Mouse (Mus musculus) subcutaneous adipose tissue, adult 2 months (tissue): Measurements from ENCODE around the gene Mid2. TPM values are rescaled to one million over a fixed set of nuclear protein-coding genes. Genes with fewer than 3 reads are reported as not detected.

Experiments used
- polyA plus RNA-seq: library from polyadenylated mRNA; depleted of rRNA; stranded (reverse); fragments of >200 nt; gene quantifications from 2 replicates; pipeline ENCODE4 v1.2.3, GENCODE M21; 2012; ENCODE audit warnings: low replicate concordance; rRNA removed

The Mid2 gene
- 12.5 and 14.9 TPM in 2 replicates for polyA plus RNA-seq

GRCm38 (mm10) chrX:140664479-140665241, at the start of gene Mid2:
Gene Mid2, plus strand, starts transcription at chrX:140664599.

GRCm38 (mm10) chrX:140813312-140814006, 149.1 kb downstream of the Mid2 start, which contains the start of gene Tex13b:
Gene Tex13b, minus strand, starts transcription at chrX:140813433.

Other genes with a start within 250 kb of the Mid2 start
- gene Prps1, start 208.0 kb upstream of the Mid2 start, polyA plus RNA-seq, result 17.2 and 44.4 TPM in 2 replicates
- gene Tsc22d3, start 63.9 kb upstream of the Mid2 start, polyA plus RNA-seq, result 59.2 and 207 TPM in 2 replicates
- not detected in 2 replicates for gene Tex13b, start 148.8 kb downstream of the Mid2 start, polyA plus RNA-seq
- 1.1 TPM in 1 of 2 replicates, not detected in the other for gene Vsig1, start 243.0 kb downstream of the Mid2 start, polyA plus RNA-seq